Mouse (Mus musculus) megakaryocyte, embryonic 14.5 days (primary cell): ENCODE measurements around the gene Ehf.

Experiments
- FLI1 ChIP-seq: IDR thresholded peaks from 2 replicates; pipeline ENCODE4 v1.6.1; 2012; ENCODE audit warnings: low read length, inconsistent platforms, mixed read lengths
- GATA1 ChIP-seq: IDR thresholded peaks from 3 replicates; pipeline ENCODE4 v1.6.1; 2012; ENCODE audit warnings: mixed read lengths, low read length, inconsistent platforms, borderline replicate concordance

- TF ChIP-seq GATA1 (no peak), FLI1 (no peak)
Observed at GRCm38 (mm10) chr2:103336000-103336399, 32.9 kb upstream of the Ehf start.
